Mouse (Mus musculus) CD4-positive, CD25-positive, alpha-beta regulatory T cell, adult 2 months (primary cell): Measurements from ENCODE around the gene Mb.

Experiments
- DNase-seq: peaks from one replicate; pipeline ENCODE4 v3.0.0-alpha.2; 2012; ENCODE audit warnings: low read depth, low spot score

Gene Mb

DNA sequence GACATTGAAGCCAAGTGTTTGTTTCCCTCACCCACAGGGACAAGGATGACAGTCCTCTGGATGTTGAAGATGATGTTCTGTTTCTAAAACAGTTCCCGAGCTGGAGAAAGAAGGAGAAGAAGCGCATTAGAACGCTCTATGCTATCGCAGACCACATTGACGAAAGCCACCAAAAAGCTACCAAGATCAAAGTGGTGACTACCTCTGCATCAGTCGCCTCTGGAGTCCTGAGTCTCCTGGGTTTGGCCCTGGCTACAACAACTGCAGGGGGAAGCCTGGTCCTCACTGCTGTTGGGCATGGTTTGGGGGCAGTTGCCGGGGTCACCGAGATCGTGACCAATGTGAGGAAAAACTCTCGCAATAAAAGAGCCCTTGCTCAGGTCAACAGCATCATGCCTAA lies at the start of gene Mb:
Gene Mb, minus strand, starts transcription at position 101 of the 400 bp plus-strand sequence.
- no peak for DNase-seq

- no peak for DNase-seq
Observed at GRCm38 (mm10) chr15:77099756-77100155, 49.3 kb upstream of the Mb start.

DNA sequence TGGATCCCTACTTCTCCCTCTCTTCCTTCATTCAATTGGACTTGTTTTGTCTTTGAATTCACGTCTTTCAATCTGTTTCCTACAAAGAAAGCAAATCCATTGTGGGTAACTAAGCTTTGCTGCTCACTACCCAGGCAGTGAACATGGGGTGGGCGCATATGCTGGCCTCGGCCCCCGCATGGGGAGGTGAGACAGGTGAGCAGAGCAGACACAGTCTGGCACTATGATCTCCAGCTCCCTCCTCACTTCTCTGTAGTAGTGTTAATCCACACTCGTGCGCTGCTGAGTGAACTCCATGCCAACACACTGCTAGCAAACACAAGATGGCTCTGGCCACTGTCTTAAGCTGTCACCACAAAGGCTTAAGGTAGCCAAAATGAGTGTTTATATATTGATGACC lies 46.9 kb upstream of the Mb start:
- DNase-seq, result no peak

- no peak for DNase-seq
Observed at GRCm38 (mm10) chr15:77095216-77095615, 44.7 kb upstream of the Mb start.

DNA sequence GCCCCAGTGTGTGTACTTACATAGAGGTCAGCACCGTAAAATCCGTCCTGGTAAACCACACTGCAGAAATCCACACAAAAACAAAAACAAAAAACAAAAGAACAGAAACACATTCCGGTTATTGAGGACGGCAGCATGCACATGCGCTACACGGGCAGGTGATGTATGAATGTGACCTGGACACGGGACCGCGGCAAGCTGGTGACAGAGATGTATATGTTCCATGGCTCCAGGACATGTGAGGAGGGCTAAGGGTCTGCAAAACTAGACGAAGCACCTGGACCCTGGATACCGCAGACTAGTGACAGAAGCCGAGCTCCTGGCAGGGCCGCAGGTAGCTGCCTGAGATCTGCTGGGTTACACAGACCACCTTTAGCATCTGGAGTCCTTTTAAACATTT lies 44.0 kb upstream of the Mb start:
- no peak for DNase-seq

- DNase-seq, result no peak
Observed at GRCm38 (mm10) chr15:77091394-77091793, 40.9 kb upstream of the Mb start.

- DNase-seq, result no peak
Observed at GRCm38 (mm10) chr15:77090531-77090930, 40.1 kb upstream of the Mb start.

DNA sequence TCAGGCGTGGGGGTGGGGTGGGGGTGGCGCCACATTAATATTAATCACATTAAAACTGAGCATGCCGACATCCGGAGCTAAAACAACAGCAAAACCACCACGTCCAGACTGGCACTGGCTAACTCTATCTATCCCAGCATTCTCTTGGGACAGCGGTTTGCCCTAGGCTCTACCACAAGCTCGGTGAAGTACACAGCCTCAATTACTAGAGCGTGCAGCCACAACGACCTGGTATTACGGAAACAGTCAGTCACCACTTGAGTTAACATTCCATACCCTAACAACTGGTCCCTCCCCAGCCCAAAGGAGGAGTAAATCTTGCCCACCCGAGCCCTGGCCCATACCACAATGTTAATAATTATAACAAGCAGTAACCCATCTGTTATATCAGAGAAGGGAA lies 38.8 kb upstream of the Mb start:
- DNase-seq, result no peak

DNA sequence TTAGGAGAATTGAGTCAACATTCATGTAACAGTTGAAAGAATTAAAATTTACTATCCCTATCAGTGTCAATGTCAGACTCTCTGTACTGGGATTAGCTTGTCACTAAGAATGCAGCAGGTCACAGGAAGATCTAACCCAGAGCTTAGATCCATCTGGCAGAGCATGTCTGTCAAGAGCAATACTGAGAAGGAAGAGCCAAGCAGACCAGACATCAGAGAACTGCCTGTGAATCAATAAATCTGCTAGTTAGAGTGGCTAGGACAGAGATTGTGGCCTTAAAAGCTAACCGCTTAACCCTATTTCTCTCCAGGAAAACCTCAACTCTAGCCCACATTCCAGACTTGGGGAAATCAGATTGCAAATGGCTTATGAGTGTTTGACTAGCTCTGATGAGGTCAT lies 36.0 kb upstream of the Mb start:
- no peak for DNase-seq

GRCm38 (mm10) chr15:77085818-77086217 lies 35.3 kb upstream of the Mb start:
- DNase-seq, result no peak

GRCm38 (mm10) chr15:77081454-77081853 lies 31.0 kb upstream of the Mb start:
- DNase-seq, result no peak

- no peak for DNase-seq
Observed at GRCm38 (mm10) chr15:77080684-77081254, 30.3 kb upstream of the Mb start.

GRCm38 (mm10) chr15:77079890-77080361 lies 29.5 kb upstream of the Mb start:
- DNase-seq, result no peak

- no peak for DNase-seq
Observed at GRCm38 (mm10) chr15:77079256-77079822, 28.9 kb upstream of the Mb start.

- no peak for DNase-seq
Observed at GRCm38 (mm10) chr15:77078786-77079185, 28.3 kb upstream of the Mb start.

DNA sequence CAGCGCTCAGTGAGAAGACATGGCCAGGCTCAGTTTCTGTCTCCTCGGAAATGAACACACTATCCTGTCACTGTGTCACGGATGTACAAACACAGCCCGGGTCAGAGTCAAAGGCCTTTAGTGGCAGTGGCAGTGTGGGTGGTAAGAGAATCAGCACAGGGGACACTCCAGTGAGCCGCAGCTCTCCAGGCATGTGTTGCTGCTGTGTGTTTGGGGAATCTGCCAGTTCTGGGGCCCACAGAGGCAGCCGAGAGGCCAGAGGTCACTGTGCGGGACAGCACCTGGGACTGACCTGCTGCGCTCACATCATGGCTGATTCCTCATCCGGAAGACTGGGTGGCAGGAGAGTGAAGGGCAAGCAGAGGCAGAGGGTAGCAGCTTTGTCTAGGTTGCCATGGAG lies 27.4 kb upstream of the Mb start:
- no peak for DNase-seq

- DNase-seq, result no peak
Observed at GRCm38 (mm10) chr15:77076523-77076922, 26.1 kb upstream of the Mb start.

DNA sequence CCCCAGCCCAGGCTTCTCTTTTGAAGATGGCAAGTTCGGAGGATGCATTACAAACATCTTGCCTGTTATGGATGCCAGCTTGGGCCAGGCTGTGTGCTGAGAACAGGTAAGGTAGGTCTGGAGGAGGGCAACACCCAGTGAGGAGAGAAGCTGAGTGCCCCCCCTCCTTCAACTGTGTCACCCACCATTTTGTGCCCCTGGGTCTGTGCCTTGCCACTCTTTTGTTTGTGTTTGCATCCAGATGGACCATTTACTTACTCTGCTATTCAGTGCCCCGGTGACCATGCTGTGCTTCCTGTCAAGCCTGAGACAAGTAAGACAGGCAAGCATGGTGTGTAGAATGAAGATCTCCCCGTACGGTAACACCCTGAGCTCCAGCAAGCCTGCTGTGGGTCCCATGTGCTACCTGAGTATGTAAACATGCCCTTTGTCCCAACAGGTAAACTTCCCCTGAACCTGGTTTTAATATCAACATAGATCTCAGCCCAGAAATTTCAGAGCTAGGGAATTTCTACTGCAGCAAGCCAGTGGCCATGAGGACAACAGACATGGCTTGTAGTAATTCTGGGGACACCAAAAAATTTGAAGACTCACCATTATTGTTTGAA lies 22.2 kb upstream of the Mb start:
- DNase-seq, result no peak

DNA sequence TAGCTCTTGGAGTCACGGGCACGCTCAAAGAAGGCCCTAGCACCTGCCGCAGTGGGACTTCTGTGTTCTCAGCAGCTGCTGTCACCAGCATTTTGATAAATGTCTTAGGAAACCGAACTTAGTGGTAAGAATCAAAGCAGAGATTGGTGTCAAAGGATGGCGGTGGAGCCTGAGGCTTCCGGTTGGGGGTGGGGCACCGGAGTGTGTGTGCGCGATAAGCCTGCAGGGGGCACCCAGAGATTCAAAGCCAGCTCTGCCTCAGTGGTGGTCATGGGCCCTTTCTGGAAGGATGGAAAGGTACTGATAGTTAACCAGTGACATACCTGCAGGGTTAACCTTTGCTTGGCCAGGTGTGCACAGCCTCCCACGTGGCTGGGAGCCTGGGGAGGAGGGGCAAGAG lies 21.0 kb upstream of the Mb start:
- DNase-seq, result peak; percentile 78

GRCm38 (mm10) chr15:77070745-77071268 lies 20.3 kb upstream of the Mb start:
- no peak for DNase-seq

DNA sequence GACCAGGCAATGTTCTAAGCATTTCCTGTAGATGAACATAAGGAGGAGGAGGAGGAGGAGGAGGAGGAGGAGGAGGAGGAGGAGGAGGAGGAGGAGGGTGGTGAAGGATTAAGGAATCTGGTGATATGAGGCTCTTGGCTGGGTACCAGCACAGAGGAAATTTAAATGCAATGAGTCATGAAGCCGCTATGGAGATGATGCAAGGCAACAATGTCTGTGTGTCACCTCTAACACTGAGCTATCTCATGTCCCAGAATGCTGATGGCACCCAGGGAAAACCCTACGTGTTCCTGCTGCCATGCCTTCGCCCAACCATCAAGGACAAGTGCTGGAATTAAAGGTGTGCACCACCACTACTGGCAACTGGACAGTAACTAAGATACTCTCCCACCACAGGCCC lies 18.5 kb upstream of the Mb start:
- no peak for DNase-seq

GRCm38 (mm10) chr15:77068439-77068861 lies 18.0 kb upstream of the Mb start:
- DNase-seq, result no peak

- DNase-seq, result no peak
Observed at GRCm38 (mm10) chr15:77066233-77066632, 15.8 kb upstream of the Mb start.
